Mouse (Mus musculus) cerebral cortex, adult 2 months (tissue): Measurements from ENCODE around the gene Mfsd10.

Experiments used
- WGBS: fragments of 180-500 bp; shearing (Covaris S2); methylation state at CpG from one replicate; pipeline ENCODE4 v1.1.7; 2018; 5-methylcytosine and 5-hydroxymethylcytosine counted together

Gene Mfsd10

DNA sequence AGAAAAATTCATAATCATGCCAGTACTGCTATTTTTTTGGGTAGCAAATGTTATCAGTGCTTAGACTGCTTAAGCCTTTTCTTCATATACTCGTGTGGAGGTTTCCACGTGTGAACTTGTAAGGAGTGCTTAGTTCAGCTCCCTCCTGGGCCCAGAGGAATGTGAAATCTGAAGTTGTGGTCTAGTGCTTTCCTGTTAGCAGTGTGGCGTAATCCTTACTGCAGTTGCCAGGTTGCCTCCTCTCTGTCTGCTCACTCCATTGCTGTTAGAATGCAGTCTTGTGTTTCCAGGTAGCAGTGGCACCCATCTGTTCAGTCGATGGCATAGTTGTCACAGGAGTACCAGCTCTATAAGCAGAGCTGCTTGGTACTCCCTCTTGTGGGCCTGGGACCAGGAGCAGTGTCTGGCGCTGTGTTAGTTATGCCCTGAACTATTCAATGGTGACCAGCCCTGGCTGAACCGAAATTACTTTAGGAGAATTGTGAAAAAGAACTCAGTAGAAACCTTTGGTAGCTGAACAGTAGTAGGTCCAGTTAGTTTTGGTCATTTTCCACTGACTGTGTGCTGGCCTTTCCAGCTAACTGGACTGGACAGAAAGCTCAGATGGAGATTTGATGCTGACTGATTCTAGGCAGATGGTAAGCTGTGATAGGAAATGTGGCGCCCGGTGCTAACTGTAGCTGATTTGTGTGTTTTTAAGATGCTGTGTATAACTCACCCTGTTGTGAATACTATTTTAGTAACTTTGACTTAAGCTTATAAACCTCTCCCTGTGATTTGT, 29.7 kb downstream of the Mfsd10 start:
- WGBS = 46% methylated on average over 8 of the region's 8 CpGs

DNA sequence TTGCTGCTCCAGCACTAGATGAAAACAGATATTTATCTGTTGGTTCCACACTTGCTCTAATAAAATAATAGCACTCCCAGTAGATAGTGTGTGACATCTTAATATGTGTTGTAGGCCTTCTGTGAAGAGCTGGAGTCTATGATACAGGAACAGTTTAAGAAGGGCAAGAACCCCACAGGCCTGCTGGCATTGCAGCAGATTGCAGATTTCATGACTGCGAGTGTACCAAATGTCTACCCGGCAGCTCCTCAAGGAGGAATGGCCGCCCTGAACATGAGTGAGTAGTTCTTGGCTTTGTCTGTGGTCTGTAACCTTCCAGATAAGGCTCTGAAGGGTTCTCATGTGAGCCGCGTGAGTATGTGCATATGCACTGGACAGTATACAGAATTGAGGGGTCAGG, 32.4 kb downstream of the Mfsd10 start:
- 93% methylated on average over 5 of the region's 5 CpGs for WGBS

DNA sequence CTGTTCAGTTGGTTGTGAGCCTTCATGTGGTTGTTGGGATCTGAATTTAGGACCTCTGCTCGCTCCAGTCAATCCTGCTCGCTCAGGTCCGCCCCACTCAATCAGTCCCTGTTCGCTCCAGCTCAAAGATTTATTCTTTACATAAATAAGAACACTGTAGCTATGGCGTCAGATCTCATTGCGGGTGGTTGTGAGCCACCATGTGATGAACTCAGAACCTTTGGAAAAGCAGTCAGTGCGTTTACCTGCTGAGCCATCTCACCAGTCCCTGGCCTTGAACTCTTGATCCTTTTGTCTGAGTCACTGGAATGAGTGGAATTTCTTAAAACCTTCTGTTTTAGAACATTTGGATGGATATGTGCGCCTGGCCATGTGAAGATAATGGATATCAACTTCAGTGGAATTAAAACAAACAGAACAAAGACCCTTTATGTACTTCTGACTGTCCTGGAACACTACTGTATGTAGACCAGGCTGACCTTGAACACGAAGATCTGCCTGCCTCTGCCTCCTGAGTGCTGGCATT, 43.7 kb downstream of the Mfsd10 start:
- 96% methylated on average over 9 of the region's 9 CpGs for WGBS

DNA sequence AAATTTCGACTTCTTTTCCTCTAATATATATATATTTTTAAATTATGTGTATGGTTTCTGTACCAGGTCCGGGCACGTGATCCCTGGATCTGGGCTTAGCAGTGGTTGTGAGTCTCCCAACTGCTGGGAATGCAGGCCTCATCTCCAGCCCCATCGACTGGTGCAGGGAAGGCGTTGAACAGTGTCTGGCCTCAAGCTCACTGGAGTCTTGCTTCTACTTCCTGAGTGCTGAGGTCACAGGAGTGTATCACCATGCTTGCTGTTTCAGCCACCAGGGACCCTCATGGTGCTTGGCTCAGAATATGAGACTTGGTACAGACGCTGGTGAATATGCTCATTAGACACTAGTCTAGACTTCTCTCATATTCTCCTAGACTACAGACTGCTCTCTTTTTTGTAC, 44.3 kb downstream of the Mfsd10 start:
- whole genome bisulfite sequencing = 75% methylated on average over 6 of the region's 6 CpGs

DNA sequence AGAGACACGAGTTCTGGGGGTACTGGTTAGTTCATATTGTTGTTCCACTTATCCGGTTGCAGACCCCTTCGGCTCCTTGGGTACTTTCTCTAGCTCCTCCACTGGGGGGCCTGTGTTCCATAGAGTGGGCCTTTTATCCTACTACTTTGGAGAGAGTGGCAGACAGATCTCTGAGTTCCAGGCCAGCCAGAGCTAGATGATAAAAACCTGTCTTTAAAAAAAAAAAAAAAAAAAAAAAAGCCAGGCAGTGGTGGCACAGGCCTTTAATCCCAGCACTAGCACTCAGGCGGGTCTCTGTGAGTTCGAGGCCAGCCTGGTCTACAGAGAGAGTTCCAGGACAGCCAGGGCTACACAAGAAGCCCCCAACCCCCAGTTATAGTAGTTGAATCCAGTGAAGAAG, 44.8 kb downstream of the Mfsd10 start:
- 66% methylated on average over 5 of the region's 5 CpGs for WGBS

DNA sequence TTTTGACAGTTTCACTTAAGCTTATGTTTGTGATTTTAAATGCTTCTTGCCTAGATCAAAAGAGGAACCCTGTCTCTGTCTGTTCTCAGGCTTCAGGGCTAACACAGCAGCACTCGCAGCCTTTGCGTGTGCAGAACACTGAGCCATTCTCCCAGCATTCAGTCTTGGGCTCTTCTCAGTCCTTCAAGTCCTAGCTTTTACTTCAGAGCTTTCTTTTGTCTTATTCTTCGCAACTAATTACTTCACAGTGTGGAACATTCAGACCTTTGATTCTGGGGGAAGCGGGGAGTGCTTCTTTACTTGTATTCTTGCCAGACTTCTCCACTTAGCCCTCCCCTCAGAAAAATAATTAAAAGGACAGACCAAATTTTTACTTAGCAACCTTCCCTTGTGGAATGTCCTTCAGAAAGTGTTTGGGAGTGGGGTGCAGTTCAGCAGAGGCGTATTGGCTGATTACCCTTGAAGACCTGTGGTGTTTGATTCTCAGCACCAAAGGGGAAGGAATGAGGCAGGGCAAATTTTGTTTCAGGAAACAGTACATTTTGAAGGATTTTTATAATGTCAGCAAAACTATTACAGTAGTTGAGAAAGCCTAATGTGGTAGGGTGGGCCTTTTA, 45.5 kb downstream of the Mfsd10 start:
- WGBS = 46% methylated on average over 5 of the region's 5 CpGs

DNA sequence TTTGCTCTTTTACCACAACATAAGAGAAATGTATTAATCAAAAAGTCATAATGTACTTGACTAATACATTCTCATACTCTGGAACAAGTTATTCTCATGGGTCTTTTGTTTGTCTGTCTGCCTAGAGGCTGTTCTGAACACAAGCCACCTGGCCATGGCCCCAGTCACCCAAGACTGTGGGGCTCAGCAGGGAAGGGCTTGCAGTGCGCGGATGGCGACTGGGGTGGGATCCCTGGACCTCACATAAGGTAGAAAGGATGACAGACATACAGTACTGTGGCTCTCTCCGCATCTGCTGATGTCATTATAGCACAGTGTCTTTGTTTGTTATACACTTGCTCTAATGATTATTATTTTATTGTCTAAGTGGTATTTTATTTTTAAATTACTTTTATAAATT, 46.3 kb downstream of the Mfsd10 start:
- 43% methylated on average over 4 of the region's 4 CpGs for WGBS

DNA sequence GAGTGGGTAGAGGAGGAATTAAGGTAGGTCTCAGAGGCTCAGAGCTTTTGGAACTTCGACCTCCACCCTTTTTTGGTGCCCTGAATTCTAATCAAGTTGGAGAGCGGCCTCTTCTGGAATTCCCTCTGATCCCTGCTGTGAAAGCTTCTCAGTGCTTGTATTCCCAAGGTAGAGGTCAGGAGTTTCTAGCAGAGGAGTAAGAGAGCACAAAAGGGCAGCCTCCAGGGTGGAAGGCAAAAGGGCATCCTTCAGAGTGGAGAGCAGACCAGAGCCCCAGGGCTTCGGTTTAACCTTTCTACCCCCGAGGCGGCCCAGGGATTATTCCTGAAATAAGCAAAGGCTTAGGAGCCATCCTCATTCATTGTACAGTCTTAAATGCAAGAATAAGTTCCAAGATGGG, 47.0 kb downstream of the Mfsd10 start:
- WGBS = 40% methylated on average over 5 of the region's 5 CpGs

DNA sequence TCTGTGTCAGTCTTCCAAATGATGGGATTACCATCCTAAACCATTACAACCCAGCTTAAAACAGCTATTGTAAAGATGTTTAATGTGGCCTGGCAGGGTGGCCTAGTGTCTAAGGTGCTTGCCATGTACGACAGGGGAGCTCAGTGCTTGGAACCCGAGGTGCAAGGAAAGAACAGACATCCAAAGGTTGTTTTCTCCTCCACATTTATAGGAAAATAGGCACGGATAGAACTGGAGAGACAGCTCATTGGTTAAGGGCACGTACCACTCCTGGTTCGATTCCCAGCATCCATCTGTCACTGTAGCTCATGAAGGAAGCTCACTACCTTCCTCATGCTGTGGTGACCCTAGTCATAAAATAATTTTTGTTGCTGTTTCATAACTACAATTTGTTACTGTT, 49.1 kb downstream of the Mfsd10 start:
- 66% methylated on average over 5 of the region's 5 CpGs for WGBS

DNA sequence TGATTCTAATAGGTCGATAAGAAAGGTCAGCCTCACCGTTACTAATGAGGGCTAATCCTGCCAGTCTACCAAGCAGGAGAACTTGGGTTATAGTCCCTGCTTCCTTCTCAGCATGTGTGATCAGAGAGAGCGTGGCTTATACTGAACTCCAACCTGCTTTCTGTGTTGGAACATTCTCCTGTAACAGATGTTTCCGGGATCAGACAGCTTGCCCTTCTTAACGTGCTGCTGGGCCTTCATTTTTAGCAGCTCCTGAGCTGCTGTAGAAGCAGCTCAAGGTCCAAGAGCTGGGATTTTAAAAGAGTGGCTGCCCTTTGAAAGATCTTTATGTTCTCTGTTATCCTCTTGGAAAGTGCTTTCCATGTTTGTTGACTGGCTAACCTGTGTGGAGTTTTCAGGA, 51.8 kb downstream of the Mfsd10 start:
- WGBS = 65% methylated on average over 5 of the region's 5 CpGs
